Mouse (Mus musculus): ENCODE measurements around the gene Ttpal. TPM values are rescaled to one million over a fixed set of nuclear protein-coding genes. Genes with fewer than 3 reads are reported as not detected.

Gene Ttpal
- polyA plus RNA-seq, 1 experiment from 2014 or later, result 45.3 TPM

DNA sequence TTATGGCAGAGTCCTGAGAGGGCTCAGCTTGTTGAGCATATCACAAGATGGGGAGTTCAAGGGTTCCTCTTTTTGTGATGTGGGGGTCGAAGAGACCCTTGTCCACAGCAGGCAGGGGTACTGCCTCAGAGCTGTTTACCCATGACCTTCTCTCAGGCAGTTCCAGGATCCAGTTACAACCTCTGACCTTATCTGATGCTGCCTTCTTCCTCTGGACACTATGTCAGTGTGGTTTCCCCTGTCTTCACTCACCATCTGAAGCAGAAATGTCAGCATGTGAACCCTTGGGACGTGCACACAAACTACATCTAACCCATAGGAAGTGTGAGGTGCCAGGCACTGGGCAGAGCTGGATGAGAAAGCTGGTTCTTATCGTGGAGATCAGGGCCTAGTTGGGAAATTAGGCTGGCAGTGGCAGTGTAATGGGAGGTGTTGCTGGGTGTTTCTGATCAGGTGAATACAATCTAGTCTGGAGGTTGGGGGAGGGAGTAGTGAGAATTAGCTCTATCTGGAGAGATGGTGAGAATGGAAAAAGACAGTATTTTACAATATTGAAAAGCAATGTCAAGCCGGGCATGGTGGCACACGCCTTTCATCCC is 58.1 kb downstream of the Ttpal start:
- Histone ChIP-seq H3K9me3 (replicated peaks; ENCODE audit: control insufficient read depth, low read length) (no peaks in the 10 kb centered on the region), H3K36me3 (replicated peaks; ENCODE audit: control insufficient read depth, insufficient read depth, low read depth, low read length) (no peaks in the 10 kb centered on the region), H3K4me3 (ENCODE audit: low read depth, low read length) (no peak overlapping the region), H3K9ac (replicated peaks; ENCODE audit: low read length) (no peak overlapping the region), H3K27me3 (ENCODE audit: control insufficient read depth, insufficient read depth, low read length) (no peaks in the 10 kb centered on the region), H3K4me2 (ENCODE audit: low read depth, low read length) (no peak overlapping the region), H3K27ac (replicated peaks; ENCODE audit: low read depth, low read length) (no peak overlapping the region), H3K4me1 (ENCODE audit: control insufficient read depth, insufficient read depth, low read length) (no peaks in the 10 kb centered on the region)
- ATAC-seq (replicated peaks; ENCODE audit: insufficient number of reproducible peaks, low FRiP score, low TSS enrichment, low read depth), result no peak
- WGBS, result 66% methylated on average over 5 of the region's 5 CpGs
- no peak for DNase-seq (ENCODE audit: low spot score)

DNA sequence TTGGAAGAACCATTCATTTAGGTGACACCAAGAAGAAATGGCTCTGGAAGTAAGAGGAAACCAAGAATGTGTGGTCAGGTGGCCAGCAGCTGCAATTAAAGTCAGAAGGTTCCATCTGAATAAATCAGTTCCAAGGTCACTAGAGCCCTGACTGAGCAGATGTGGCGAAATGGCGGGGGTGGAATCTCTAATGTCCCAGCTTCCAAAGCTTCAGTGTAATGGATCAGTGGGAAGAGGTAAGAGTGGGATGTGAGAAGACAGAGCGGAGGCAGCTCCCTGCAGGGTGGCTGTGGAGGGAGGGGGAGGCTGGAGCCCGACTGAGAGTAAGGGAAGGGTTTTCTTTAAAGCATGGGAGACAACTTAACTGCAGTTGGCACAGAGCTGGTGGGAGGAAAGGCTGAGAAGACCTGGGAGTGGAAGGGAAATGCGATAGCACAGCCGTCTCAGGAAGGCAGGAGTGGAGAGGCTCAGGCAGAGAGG is 59.3 kb downstream of the Ttpal start:
- WGBS, result 56% methylated on average over 6 of the region's 6 CpGs
- H3K27me3 ChIP-seq (ENCODE audit: control insufficient read depth, insufficient read depth, low read length), result no peaks in the 10 kb centered on the region
- H3K4me3 ChIP-seq (ENCODE audit: low read depth, low read length), result no peak overlapping the region
- H3K9ac ChIP-seq (replicated peaks; ENCODE audit: low read length), result no peak overlapping the region
- no peaks in the 10 kb centered on the region for H3K9me3 ChIP-seq (replicated peaks; ENCODE audit: control insufficient read depth, low read length)
- no peak for ATAC-seq (replicated peaks; ENCODE audit: insufficient number of reproducible peaks, low FRiP score, low TSS enrichment, low read depth)
- no peak overlapping the region for H3K4me2 ChIP-seq (ENCODE audit: low read depth, low read length)
- no peak overlapping the region for H3K27ac ChIP-seq (replicated peaks; ENCODE audit: low read depth, low read length)
- no peaks in the 10 kb centered on the region for H3K4me1 ChIP-seq (ENCODE audit: control insufficient read depth, insufficient read depth, low read length)
- no peaks in the 10 kb centered on the region for H3K36me3 ChIP-seq (replicated peaks; ENCODE audit: control insufficient read depth, insufficient read depth, low read depth, low read length)
- no peak for DNase-seq (ENCODE audit: low spot score)

DNA sequence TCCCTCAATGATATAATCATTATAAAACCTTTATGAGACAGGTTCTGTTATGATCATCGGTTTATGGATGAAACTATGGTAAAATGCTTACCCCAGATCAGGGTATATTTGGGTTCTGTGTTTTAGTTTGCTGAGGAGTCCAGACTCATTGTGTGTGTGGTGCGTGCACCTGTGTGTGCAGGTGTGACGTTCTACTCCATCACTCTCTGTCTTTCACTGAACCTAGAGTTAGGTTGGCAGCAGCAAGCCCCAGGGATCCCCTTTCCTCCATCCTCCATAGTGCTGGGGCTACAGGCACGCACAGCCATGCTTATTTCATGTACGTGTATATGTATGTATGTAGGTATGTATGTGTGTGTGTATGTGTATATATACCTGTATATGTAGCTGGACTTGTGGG is 60.0 kb downstream of the Ttpal start:
- H3K36me3 ChIP-seq (replicated peaks; ENCODE audit: control insufficient read depth, insufficient read depth, low read depth, low read length), result no peaks in the 10 kb centered on the region

DNA sequence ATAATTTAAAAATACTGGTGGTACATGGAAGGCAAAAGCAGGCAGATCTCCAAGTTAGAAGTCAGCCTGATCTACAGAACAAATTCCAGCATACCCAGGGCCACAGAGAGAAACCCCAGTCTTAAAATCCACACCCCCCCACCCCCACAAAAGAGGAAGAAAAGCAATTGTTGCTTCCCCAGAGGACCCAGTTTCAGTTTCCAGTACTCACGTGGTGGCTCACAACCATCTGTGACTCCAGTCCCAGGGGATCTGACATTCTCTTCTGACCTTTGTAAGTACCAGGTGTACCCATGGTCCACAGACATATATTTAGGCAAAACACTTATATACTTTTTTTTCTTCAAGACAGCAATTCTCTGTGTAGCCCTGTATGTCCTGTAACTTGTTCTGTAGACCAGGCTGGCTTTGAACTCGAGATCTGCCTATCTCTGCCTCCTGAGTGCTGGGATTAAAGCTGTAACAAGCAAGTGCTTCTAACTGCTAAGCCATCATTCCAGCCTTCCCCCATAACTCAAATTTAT is 60.6 kb downstream of the Ttpal start:
- no peak overlapping the region for H3K27ac ChIP-seq (replicated peaks; ENCODE audit: low read depth, low read length)
- no peak overlapping the region for H3K4me2 ChIP-seq (ENCODE audit: low read depth, low read length)
- H3K4me3 ChIP-seq (ENCODE audit: low read depth, low read length), result no peak overlapping the region
- no peaks in the 10 kb centered on the region for H3K36me3 ChIP-seq (replicated peaks; ENCODE audit: control insufficient read depth, insufficient read depth, low read depth, low read length)
- H3K9me3 ChIP-seq (replicated peaks; ENCODE audit: control insufficient read depth, low read length), result no peaks in the 10 kb centered on the region
- 50% methylated on average over 2 of the region's 2 CpGs for WGBS
- H3K9ac ChIP-seq (replicated peaks; ENCODE audit: low read length), result no peak overlapping the region
- H3K4me1 ChIP-seq (ENCODE audit: control insufficient read depth, insufficient read depth, low read length), result no peaks in the 10 kb centered on the region
- H3K27me3 ChIP-seq (ENCODE audit: control insufficient read depth, insufficient read depth, low read length), result no peaks in the 10 kb centered on the region
- DNase-seq (ENCODE audit: low spot score) (no peak), ATAC-seq (replicated peaks; ENCODE audit: insufficient number of reproducible peaks, low FRiP score, low TSS enrichment, low read depth) (no peak)

More for the DNA sequence above, 60.0 kb downstream of the Ttpal start:
- no peak overlapping the region for H3K27ac ChIP-seq (replicated peaks; ENCODE audit: low read depth, low read length)
- no peak overlapping the region for H3K9ac ChIP-seq (replicated peaks; ENCODE audit: low read length)
- no peak overlapping the region for H3K4me2 ChIP-seq (ENCODE audit: low read depth, low read length)
- no peaks in the 10 kb centered on the region for H3K4me1 ChIP-seq (ENCODE audit: control insufficient read depth, insufficient read depth, low read length)
- DNase-seq (ENCODE audit: low spot score) (no peak), ATAC-seq (replicated peaks; ENCODE audit: insufficient number of reproducible peaks, low FRiP score, low TSS enrichment, low read depth) (no peak)
- H3K9me3 ChIP-seq (replicated peaks; ENCODE audit: control insufficient read depth, low read length), result no peaks in the 10 kb centered on the region
- 95% methylated on average over 5 of the region's 5 CpGs for WGBS
- no peaks in the 10 kb centered on the region for H3K27me3 ChIP-seq (ENCODE audit: control insufficient read depth, insufficient read depth, low read length)
- H3K4me3 ChIP-seq (ENCODE audit: low read depth, low read length), result no peak overlapping the region

DNA sequence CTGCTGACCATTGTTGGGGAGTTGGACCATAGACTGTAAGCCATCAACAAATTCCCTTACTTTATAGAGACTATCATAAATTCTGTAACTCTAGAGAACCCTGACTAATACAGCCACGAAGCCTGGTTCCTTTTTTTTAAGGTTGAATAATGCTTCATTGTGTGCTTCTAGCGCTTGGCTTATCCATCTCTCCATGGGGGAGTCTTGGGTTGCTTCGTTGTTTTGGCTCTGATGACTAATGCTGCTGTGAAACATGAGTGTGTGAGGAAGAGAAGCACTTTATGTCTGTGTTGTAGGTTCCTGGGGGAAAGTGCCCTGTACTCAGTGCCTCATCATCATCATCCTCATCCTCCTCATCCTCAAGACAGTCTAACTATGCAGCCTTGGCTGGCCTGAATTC is 61.8 kb downstream of the Ttpal start:
- ATAC-seq (replicated peaks; ENCODE audit: insufficient number of reproducible peaks, low FRiP score, low TSS enrichment, low read depth) (no peak), DNase-seq (ENCODE audit: low spot score) (no peak)
- Histone ChIP-seq H3K9me3 (replicated peaks; ENCODE audit: control insufficient read depth, low read length) (no peaks in the 10 kb centered on the region), H3K4me3 (ENCODE audit: low read depth, low read length) (no peak overlapping the region), H3K9ac (replicated peaks; ENCODE audit: low read length) (no peak overlapping the region), H3K4me2 (ENCODE audit: low read depth, low read length) (no peak overlapping the region), H3K27ac (replicated peaks; ENCODE audit: low read depth, low read length) (no peak overlapping the region), H3K36me3 (replicated peaks; ENCODE audit: control insufficient read depth, insufficient read depth, low read depth, low read length) (no peaks in the 10 kb centered on the region), H3K27me3 (ENCODE audit: control insufficient read depth, insufficient read depth, low read length) (no peaks in the 10 kb centered on the region), H3K4me1 (ENCODE audit: control insufficient read depth, insufficient read depth, low read length) (no peaks in the 10 kb centered on the region)
- WGBS, result 60% methylated on average over 3 of the region's 3 CpGs

DNA sequence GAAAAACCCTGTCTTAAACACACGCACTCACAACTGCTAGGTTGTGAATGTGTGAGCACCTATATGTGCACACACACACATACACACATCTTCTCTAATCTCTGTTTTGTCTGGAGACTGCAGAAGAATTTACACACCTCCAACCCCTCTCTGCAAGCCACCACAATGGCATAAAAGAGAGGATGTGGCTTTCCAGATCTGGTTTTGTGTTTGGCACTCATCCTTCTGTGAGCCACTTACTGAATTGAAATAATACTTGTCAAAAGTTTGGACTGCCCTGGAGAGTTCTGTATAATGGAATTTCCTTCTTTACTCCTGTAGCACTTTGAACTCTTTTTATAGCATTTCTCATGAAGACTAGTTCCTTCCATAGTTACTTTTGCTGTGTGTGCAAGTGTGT is 64.9 kb downstream of the Ttpal start:
- no peak for DNase-seq (ENCODE audit: low spot score)
- no peak overlapping the region for H3K9ac ChIP-seq (replicated peaks; ENCODE audit: low read length)
- H3K4me1 ChIP-seq (ENCODE audit: control insufficient read depth, insufficient read depth, low read length), result no peaks in the 10 kb centered on the region
- no peaks in the 10 kb centered on the region for H3K9me3 ChIP-seq (replicated peaks; ENCODE audit: control insufficient read depth, low read length)
- ATAC-seq (replicated peaks; ENCODE audit: insufficient number of reproducible peaks, low FRiP score, low TSS enrichment, low read depth), result no peak
- WGBS, result 85% methylated on average over 1 of the region's 1 CpGs
- H3K27me3 ChIP-seq (ENCODE audit: control insufficient read depth, insufficient read depth, low read length), result no peaks in the 10 kb centered on the region
- H3K4me2 ChIP-seq (ENCODE audit: low read depth, low read length), result no peak overlapping the region
- H3K27ac ChIP-seq (replicated peaks; ENCODE audit: low read depth, low read length), result no peak overlapping the region
- no peaks in the 10 kb centered on the region for H3K36me3 ChIP-seq (replicated peaks; ENCODE audit: control insufficient read depth, insufficient read depth, low read depth, low read length)
- H3K4me3 ChIP-seq (ENCODE audit: low read depth, low read length), result no peak overlapping the region

Other genes with a start within 250 kb of the Ttpal start
- gene Jph2, start 204.3 kb upstream of the Ttpal start, polyA plus RNA-seq (2014; fragmentation: Nextera tagmentation; extraction: Ambion mirVana), result 0.42 and 0.54 TPM in 2 replicates
- 105 and 106 TPM in 2 replicates for gene Oser1, start 177.6 kb upstream of the Ttpal start, polyA plus RNA-seq (2014; fragmentation: Nextera tagmentation; extraction: Ambion mirVana)
- gene Gdap1l1, start 163.8 kb upstream of the Ttpal start, polyA plus RNA-seq (2014; fragmentation: Nextera tagmentation; extraction: Ambion mirVana), result 10.9 and 13.6 TPM in 2 replicates
- gene Fitm2, start 129.7 kb upstream of the Ttpal start, polyA plus RNA-seq (2014; fragmentation: Nextera tagmentation; extraction: Ambion mirVana), result 9.0 and 9.7 TPM in 2 replicates
- not detected in 2 replicates for gene R3hdml, start 110.0 kb upstream of the Ttpal start, polyA plus RNA-seq (2014; fragmentation: Nextera tagmentation; extraction: Ambion mirVana)
- gene Hnf4a, start 95.5 kb upstream of the Ttpal start, polyA plus RNA-seq (2014; fragmentation: Nextera tagmentation; extraction: Ambion mirVana), result not detected in 2 replicates
- gene Serinc3, start 42.8 kb downstream of the Ttpal start, polyA plus RNA-seq (2014; fragmentation: Nextera tagmentation; extraction: Ambion mirVana), result 26.0 and 27.9 TPM in 2 replicates
- 166 and 173 TPM in 2 replicates for gene Pkig, start 56.1 kb downstream of the Ttpal start, polyA plus RNA-seq (2014; fragmentation: Nextera tagmentation; extraction: Ambion mirVana)
- 10.3 and 11.0 TPM in 2 replicates for gene Ada, start 147.9 kb downstream of the Ttpal start, polyA plus RNA-seq (2014; fragmentation: Nextera tagmentation; extraction: Ambion mirVana)
- gene Ccn5, start 218.5 kb downstream of the Ttpal start, polyA plus RNA-seq (2014; fragmentation: Nextera tagmentation; extraction: Ambion mirVana), result 0.71 TPM in 1 of 2 replicates, not detected in the other